Mouse (Mus musculus) lung, embryonic 14.5 days (tissue): ENCODE results near the gene Chit1. TPM values are rescaled to one million over a fixed set of nuclear protein-coding genes. Genes with fewer than 3 reads are reported as not detected.

Experiments used
- ATAC-seq: fragments of 200-750 bp; cut with Nextera tagmentation; 2 replicates; pipeline ENCODE4 v1.8.0; 2017; ENCODE audit warnings: mild to moderate bottlenecking, moderate TSS enrichment, moderate library complexity; ENCODE audit not compliant: insufficient read depth
- DNase-seq: peaks from one replicate; pipeline ENCODE4 v3.0.0-alpha.2; 2015
- H3K27ac ChIP-seq: fragments of 300-500 bp; sonication (generic); 2 replicates; pipeline ENCODE4 v1.5.1; 2014; ENCODE audit warnings: low read depth, mild to moderate bottlenecking, moderate library complexity
- H3K27me3 ChIP-seq: fragments of 300-500 bp; sonication (generic); 2 replicates; pipeline ENCODE4 v1.6.1; 2014; ENCODE audit warnings: low read length, control low read depth; ENCODE audit not compliant: insufficient read depth
- H3K36me3 ChIP-seq: fragments of 300-500 bp; sonication (generic); 2 replicates; pipeline ENCODE4 v1.6.1; 2014; ENCODE audit warnings: control low read depth; ENCODE audit not compliant: insufficient read depth
- H3K4me1 ChIP-seq: fragments of 300-500 bp; sonication (generic); 2 replicates; pipeline ENCODE4 v1.6.1; 2014; ENCODE audit warnings: antibody characterized with exemption, control low read depth; ENCODE audit not compliant: insufficient read depth
- H3K4me2 ChIP-seq: fragments of 300-500 bp; sonication (generic); 2 replicates; pipeline ENCODE4 v1.6.1; 2014; ENCODE audit warnings: mild to moderate bottlenecking
- H3K4me3 ChIP-seq: fragments of 300-500 bp; sonication (generic); 2 replicates; pipeline ENCODE4 v1.5.1; 2014; ENCODE audit warnings: low read depth, low read length
- H3K9ac ChIP-seq: fragments of 300-500 bp; sonication (generic); 2 replicates; pipeline ENCODE4 v1.6.1; 2014
- H3K9me3 ChIP-seq: fragments of 300-500 bp; sonication (generic); 2 replicates; pipeline ENCODE4 v1.6.1; 2016; ENCODE audit warnings: low read depth, low read length, control low read depth
- CTCF ChIP-seq: IDR thresholded peaks from 2 replicates; pipeline ENCODE4 v1.5.1; 2016; ENCODE audit warnings: antibody characterized with exemption, low read depth
- WGBS: fragments of 180-500 bp; shearing (Covaris S2); extraction: QIAGEN DNeasy Blood & Tissue Kit; methylation state at CpG from one replicate; pipeline ENCODE4 v1.1.7; 2014; 5-methylcytosine and 5-hydroxymethylcytosine counted together
- polyA plus RNA-seq: library from polyadenylated mRNA; unstranded; fragments of >200 nt; fragmentation: Nextera tagmentation; extraction: Ambion mirVana; gene quantifications from 2 replicates; pipeline ENCODE4 v1.2.1, GENCODE M21; 2014

The Chit1 gene
- polyA plus RNA-seq, 1 experiment from 2014 or later = not detected

DNA sequence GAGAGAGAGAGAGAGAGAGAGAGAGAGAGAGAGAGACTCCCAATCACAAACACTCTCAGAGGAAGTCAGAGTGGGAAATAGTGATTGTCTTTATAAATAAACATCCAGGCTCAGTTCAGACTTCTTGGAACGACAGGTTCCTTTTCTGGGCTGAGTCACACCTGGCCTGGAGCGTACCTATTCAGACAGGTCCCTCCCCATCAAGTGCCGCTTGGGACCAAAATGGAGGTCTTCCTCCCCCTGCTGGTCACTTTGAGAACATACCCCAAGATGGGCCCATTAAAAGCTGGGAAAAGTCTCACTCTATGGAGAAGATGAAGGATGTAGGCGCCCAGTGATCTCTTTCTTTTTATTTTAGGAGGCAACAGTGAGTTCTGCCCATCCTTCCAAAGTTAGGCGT lies 4.3 kb upstream of the Chit1 start:
- no peaks in the 10 kb centered on the region for H3K27me3 ChIP-seq
- ATAC-seq = peak; percentile 48; the same call in 1 of the 2 replicates
- H3K4me1 ChIP-seq = no peaks in the 10 kb centered on the region
- TF ChIP-seq CTCF = peak; percentile 92
- H3K4me3 ChIP-seq = no peak overlapping the region
- H3K4me2 ChIP-seq = no peak overlapping the region
- no peak overlapping the region for H3K27ac ChIP-seq
- WGBS = 4% methylated on average over 5 of the region's 5 CpGs
- no peaks in the 10 kb centered on the region for H3K9me3 ChIP-seq
- no peaks in the 10 kb centered on the region for H3K36me3 ChIP-seq
- H3K9ac ChIP-seq = no peak overlapping the region
- DNase-seq = peak; percentile 84

DNA sequence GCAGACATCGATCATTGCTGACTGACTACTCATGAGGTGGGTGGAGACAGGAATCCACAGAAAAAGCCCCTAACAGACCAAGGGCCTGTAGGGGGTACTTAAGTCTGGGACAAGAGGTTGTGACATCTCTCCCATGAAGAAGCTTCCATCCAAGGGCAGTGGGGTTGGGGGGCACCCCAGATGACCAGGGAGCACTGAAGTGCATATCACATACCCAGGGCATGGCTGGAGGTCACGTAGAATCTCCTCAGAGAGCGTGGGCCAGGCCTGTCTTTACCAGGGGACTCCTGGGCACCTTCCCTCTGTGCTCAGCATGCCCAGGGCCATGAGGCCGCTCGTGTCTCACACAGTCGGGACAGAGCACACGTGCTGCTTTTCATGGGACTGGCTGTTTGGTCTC lies 3.3 kb upstream of the Chit1 start:
- H3K9ac ChIP-seq = no peak overlapping the region

DNA sequence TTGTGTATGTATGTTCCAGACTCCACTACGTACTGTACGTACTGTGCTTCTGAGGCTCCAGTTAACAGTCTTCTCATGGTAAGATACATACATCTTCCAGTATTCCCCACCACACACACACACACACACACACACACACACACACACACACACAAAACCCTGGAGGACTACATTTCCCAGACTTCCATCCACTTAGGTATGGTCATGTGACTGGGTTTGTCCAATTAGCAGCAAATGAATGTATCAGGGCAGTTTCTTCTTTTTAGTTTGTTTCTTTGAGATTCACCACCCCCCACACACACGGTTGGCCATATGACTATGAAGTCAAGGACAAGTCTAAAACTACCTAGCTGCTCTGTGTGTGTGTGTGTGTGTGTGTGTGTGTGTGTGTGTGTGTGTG lies 1.0 kb upstream of the Chit1 start:
- no peak for TF ChIP-seq CTCF
- no peak overlapping the region for H3K9ac ChIP-seq
- H3K4me2 ChIP-seq = no peak overlapping the region
- H3K9me3 ChIP-seq = no peaks in the 10 kb centered on the region
- H3K27me3 ChIP-seq = no peaks in the 10 kb centered on the region
- no peak overlapping the region for H3K27ac ChIP-seq
- DNase-seq = no peak
- WGBS = 84% methylated on average over 3 of the region's 3 CpGs
- H3K4me3 ChIP-seq = no peak overlapping the region
- no peak for ATAC-seq
- H3K36me3 ChIP-seq = no peaks in the 10 kb centered on the region
- no peaks in the 10 kb centered on the region for H3K4me1 ChIP-seq

More for the DNA sequence above, 3.3 kb upstream of the Chit1 start:
- Histone ChIP-seq H3K27ac (no peak overlapping the region), H3K4me2 (no peak overlapping the region), H3K4me3 (no peak overlapping the region), H3K4me1 (no peaks in the 10 kb centered on the region), H3K9me3 (no peaks in the 10 kb centered on the region), H3K36me3 (no peaks in the 10 kb centered on the region), H3K27me3 (no peaks in the 10 kb centered on the region)
- no peak for DNase-seq
- no peak for TF ChIP-seq CTCF
- 78% methylated on average over 7 of the region's 7 CpGs for WGBS
- ATAC-seq = no peak

DNA sequence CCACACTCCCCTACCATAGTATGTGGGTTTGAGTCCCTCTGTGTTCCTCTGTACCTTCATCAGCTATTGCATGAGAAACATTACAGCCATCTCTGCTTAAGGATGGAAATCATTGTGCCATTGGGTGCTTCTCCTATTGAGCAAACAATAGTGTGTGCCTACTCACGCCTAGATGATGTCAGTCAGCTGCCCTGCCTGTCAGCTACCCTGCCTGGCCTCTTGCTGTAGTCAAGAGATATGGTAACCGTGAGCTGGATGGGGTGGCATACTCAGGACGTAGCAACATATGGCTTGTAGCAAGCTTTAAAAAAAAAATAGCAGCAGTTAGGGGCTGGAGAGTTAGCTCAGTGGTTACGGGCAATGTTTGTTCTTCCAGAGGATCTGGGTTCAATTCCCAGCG lies 593 bp upstream of the Chit1 start:
- Histone ChIP-seq H3K36me3 (no peaks in the 10 kb centered on the region), H3K9ac (no peak overlapping the region), H3K4me2 (no peak overlapping the region), H3K27me3 (no peaks in the 10 kb centered on the region), H3K4me3 (no peak overlapping the region), H3K27ac (no peak overlapping the region), H3K4me1 (no peaks in the 10 kb centered on the region), H3K9me3 (no peaks in the 10 kb centered on the region)
- 75% methylated on average over 5 of the region's 5 CpGs for WGBS
- no peak for TF ChIP-seq CTCF
- DNase-seq (no peak), ATAC-seq (no peak)

DNA sequence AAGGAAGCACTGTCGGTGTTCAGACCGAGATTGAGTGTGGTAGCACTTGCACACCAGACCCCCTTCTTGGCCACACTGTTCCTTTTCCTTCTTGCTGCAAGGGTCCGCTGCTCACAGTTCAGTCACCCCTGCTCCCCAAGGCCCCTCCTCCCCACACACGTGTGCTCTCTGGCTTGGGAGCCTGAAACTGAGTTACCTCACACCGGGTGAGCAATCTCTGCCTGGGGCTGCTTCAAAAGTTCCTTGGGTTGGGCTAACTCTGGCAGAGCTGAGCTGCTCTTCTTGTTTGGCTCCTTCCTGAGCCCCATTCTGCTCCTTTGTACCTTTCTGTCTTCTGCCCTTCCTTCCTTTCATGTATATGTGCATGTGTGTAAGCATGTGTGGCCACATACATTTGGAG lies 2.5 kb downstream of the Chit1 start:
- ATAC-seq = no peak

DNA sequence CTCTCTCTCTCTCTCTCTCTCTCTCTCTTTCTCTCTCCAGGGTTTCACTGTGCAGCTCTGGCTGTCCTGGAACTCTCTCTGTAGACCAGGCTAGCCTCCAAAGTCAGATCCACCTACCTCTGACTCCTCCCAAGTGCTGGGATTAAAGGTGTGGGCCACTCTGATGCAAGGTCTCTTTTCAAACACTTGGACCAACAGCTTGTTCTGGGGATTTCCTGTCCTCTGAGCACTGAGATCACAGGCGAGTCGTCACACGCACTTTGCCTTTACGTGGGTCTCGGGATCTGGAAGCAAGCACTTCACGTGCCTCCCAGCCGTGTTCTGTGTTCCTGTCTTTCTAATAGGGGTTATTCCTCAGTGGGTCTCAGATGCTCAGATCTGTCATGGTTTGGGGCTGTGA lies 3.0 kb downstream of the Chit1 start:
- no peak overlapping the region for H3K4me2 ChIP-seq
- H3K27me3 ChIP-seq = no peaks in the 10 kb centered on the region
- no peak overlapping the region for H3K27ac ChIP-seq
- H3K9ac ChIP-seq = no peak overlapping the region
- no peak for ATAC-seq
- DNase-seq = no peak
- H3K4me3 ChIP-seq = no peak overlapping the region
- no peaks in the 10 kb centered on the region for H3K9me3 ChIP-seq
- no peak for TF ChIP-seq CTCF
- H3K36me3 ChIP-seq = no peaks in the 10 kb centered on the region
- no peaks in the 10 kb centered on the region for H3K4me1 ChIP-seq
- WGBS = 56% methylated on average over 7 of the region's 7 CpGs

More for the DNA sequence above, 2.5 kb downstream of the Chit1 start:
- Histone ChIP-seq H3K9me3 (no peaks in the 10 kb centered on the region), H3K27me3 (no peaks in the 10 kb centered on the region), H3K4me3 (no peak overlapping the region), H3K36me3 (no peaks in the 10 kb centered on the region), H3K27ac (no peak overlapping the region), H3K4me2 (no peak overlapping the region), H3K4me1 (no peaks in the 10 kb centered on the region), H3K9ac (no peak overlapping the region)
- no peak for DNase-seq
- 56% methylated on average over 5 of the region's 5 CpGs for WGBS
- no peak for TF ChIP-seq CTCF

DNA sequence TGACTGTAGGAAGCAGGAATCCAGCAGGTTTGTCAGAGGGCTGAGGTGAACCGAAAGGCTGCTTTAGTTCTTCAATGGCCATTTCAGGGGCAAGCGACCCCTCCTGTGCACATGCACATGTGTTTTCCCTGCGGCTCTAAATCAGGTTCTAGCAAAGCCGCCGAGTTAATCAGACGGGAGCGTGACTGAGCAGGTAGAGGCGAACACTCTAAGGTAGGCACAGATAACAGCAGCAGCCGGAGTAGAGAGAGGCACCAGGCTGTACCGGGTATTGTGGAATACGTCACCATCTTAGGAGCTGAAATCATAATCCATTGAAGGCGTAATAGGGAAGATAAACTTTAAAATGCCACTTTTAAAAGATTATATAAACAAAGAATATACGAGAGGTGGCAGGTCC lies 3.7 kb downstream of the Chit1 start:
- TF ChIP-seq CTCF = no peak
- DNase-seq = no peak
- Histone ChIP-seq H3K27me3 (no peaks in the 10 kb centered on the region), H3K4me3 (no peak overlapping the region), H3K27ac (no peak overlapping the region), H3K9ac (no peak overlapping the region), H3K9me3 (no peaks in the 10 kb centered on the region), H3K4me2 (no peak overlapping the region), H3K4me1 (no peaks in the 10 kb centered on the region), H3K36me3 (no peaks in the 10 kb centered on the region)
- 61% methylated on average over 13 of the region's 13 CpGs for WGBS
- ATAC-seq = no peak

DNA sequence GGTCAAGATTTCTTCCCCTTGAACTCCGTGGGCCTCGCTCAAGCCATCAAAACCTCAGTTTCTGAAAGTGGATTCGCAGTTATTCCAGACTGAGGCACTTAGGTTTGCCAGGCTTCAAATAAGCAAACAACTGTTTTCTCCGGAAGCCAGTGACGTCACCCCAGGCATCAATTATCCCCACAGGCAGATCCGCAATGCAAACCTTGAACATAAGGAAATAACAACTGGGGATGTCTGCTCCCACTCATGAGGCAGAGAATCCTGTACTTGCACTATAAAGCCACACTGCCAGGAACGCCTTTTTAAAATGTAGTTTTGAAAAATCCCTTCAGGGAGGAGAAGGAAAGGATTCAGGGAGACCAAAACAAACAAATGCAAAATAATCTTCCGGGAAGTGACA lies 4.4 kb downstream of the Chit1 start:
- Histone ChIP-seq H3K27ac (no peak overlapping the region), H3K4me3 (no peak overlapping the region), H3K4me2 (no peak overlapping the region), H3K4me1 (no peaks in the 10 kb centered on the region), H3K9me3 (no peaks in the 10 kb centered on the region), H3K27me3 (no peaks in the 10 kb centered on the region), H3K9ac (no peak overlapping the region), H3K36me3 (no peaks in the 10 kb centered on the region)
- 48% methylated on average over 8 of the region's 8 CpGs for WGBS
- DNase-seq (peak; percentile 34), ATAC-seq (no peak)
- no peak for TF ChIP-seq CTCF
